Mouse (Mus musculus) thymus, adult 2 months (tissue): ENCODE measurements around the gene Rab5c. TPM values are rescaled to one million over a fixed set of nuclear protein-coding genes. Genes with fewer than 3 reads are reported as not detected.

Source experiments
- DNase-seq: peaks from one replicate; pipeline ENCODE4 v3.0.0; 2021
- H3K27ac ChIP-seq: fragments of 200-500 bp; 2 replicates; pipeline ENCODE4 v1.5.1; 2012; ENCODE audit warnings: low read length, control low read depth; ENCODE audit not compliant: control insufficient read depth, insufficient read depth
- H3K27me3 ChIP-seq: fragments of 200-500 bp; 2 replicates; pipeline ENCODE4 v1.6.1; 2012; ENCODE audit warnings: mild to moderate bottlenecking, low read length, moderate library complexity, mixed read lengths; ENCODE audit not compliant: control insufficient read depth, insufficient read depth
- H3K36me3 ChIP-seq: fragments of 200-500 bp; 2 replicates; pipeline ENCODE4 v1.6.1; 2012; ENCODE audit warnings: mild to moderate bottlenecking, low read length, moderate library complexity; ENCODE audit not compliant: control insufficient read depth, insufficient read depth
- H3K4me1 ChIP-seq: fragments of 200-500 bp; replicated peaks from 2 replicates; pipeline ENCODE4 v1.6.1; 2012; ENCODE audit warnings: low read length; ENCODE audit not compliant: control insufficient read depth, insufficient read depth
- H3K4me3 ChIP-seq: fragments of 200-500 bp; 2 replicates; pipeline ENCODE4 v1.5.1; 2012; ENCODE audit warnings: mild to moderate bottlenecking, low read length, control low read depth, moderate library complexity; ENCODE audit not compliant: control insufficient read depth, insufficient read depth
- CTCF ChIP-seq: fragments of 200-500 bp; IDR thresholded peaks from 2 replicates; pipeline ENCODE4 v1.5.1; 2012; ENCODE audit warnings: mild to moderate bottlenecking, control low read depth, low read length, moderate library complexity, borderline replicate concordance; ENCODE audit not compliant: control insufficient read depth, poor library complexity, insufficient read depth; ENCODE audit errors: extremely low read depth
- POLR2A ChIP-seq: fragments of 200-500 bp; IDR thresholded peaks from 2 replicates; pipeline ENCODE4 v1.6.1; 2012; ENCODE audit warnings: mild to moderate bottlenecking, low read length, control low read depth, moderate library complexity; ENCODE audit not compliant: control insufficient read depth, poor library complexity, insufficient read depth; ENCODE audit errors: extremely low read depth
- WGBS: fragments of 180-500 bp; shearing (Covaris S2); methylation state at CpG from one replicate; pipeline ENCODE4 v1.1.7; 2018; 5-methylcytosine and 5-hydroxymethylcytosine counted together
- polyA plus RNA-seq: library from polyadenylated mRNA; depleted of rRNA; stranded (reverse); fragments of >200 nt; gene quantifications from 2 replicates; pipeline ENCODE4 v1.2.3, GENCODE M21; 2012

Gene Rab5c
- polyA plus RNA-seq, 1 experiment = 290 TPM

GRCm38 (mm10) chr11:100746546-100746945, 8.5 kb upstream of the Rab5c start:
- no peak overlapping the region for H3K4me3 ChIP-seq
- no peak overlapping the region for H3K27ac ChIP-seq
- H3K27me3 ChIP-seq = no peaks in the 10 kb centered on the region
- no peaks in the 10 kb centered on the region; the same call in 1 of the 2 replicates for H3K4me1 ChIP-seq
- no peak for TF ChIP-seq CTCF
- no peak for TF ChIP-seq POLR2A
- no peak for DNase-seq
- no peaks in the 10 kb centered on the region for H3K36me3 ChIP-seq
- 94% methylated on average over 10 of the region's 10 CpGs for WGBS

- TF ChIP-seq CTCF (peak; percentile 41; the same call in 1 of the 2 replicates), POLR2A (no peak)
- no peak overlapping the region for H3K4me3 ChIP-seq
- H3K27me3 ChIP-seq = no peaks in the 10 kb centered on the region
- WGBS = 23% methylated on average over 6 of the region's 6 CpGs
- H3K4me1 ChIP-seq = no peaks in the 10 kb centered on the region; the same call in 1 of the 2 replicates
- H3K27ac ChIP-seq = no peak overlapping the region
- no peaks in the 10 kb centered on the region for H3K36me3 ChIP-seq
- peak; percentile 61 for DNase-seq
Observed at GRCm38 (mm10) chr11:100745085-100745484, 7.1 kb upstream of the Rab5c start.

GRCm38 (mm10) chr11:100741348-100741747, 3.3 kb upstream of the Rab5c start:
- Histone ChIP-seq H3K27me3 (no peaks in the 10 kb centered on the region), H3K27ac (no peak overlapping the region), H3K4me3 (no peak overlapping the region), H3K36me3 (no peaks in the 10 kb centered on the region), H3K4me1 (peaks cover 8% of the 10 kb centered on the region)
- TF ChIP-seq POLR2A = no peak
- no peak for TF ChIP-seq CTCF
- DNase-seq = no peak
- WGBS = 96% methylated on average over 6 of the region's 6 CpGs

GRCm38 (mm10) chr11:100738749-100739148, 734 bp upstream of the Rab5c start:
- TF ChIP-seq CTCF (no peak), POLR2A (no peak)
- WGBS = 26% methylated on average over 5 of the region's 5 CpGs
- no peak overlapping the region for H3K4me3 ChIP-seq
- no peaks in the 10 kb centered on the region for H3K36me3 ChIP-seq
- peaks cover 18% of the 10 kb centered on the region for H3K4me1 ChIP-seq
- no peak overlapping the region for H3K27ac ChIP-seq
- no peaks in the 10 kb centered on the region for H3K27me3 ChIP-seq
- DNase-seq = no peak

- H3K36me3 ChIP-seq = peaks cover 5% of the 10 kb centered on the region; the same call in 1 of the 2 replicates
- H3K4me3 ChIP-seq = peak overlapping the region; percentile 90
- DNase-seq = no peak
- H3K27me3 ChIP-seq = no peaks in the 10 kb centered on the region
- peak overlapping the region; percentile 48 for H3K27ac ChIP-seq
- no peak for TF ChIP-seq POLR2A
- no peak for TF ChIP-seq CTCF
- WGBS = 1% methylated on average over 13 of the region's 13 CpGs
- H3K4me1 ChIP-seq = peaks cover 18% of the 10 kb centered on the region
Observed at GRCm38 (mm10) chr11:100737105-100737733, 796 bp downstream of the Rab5c start.

- WGBS = 47% methylated on average over 4 of the region's 4 CpGs
- no peaks in the 10 kb centered on the region for H3K27me3 ChIP-seq
- H3K4me3 ChIP-seq = no peak overlapping the region
- peaks cover 5% of the 10 kb centered on the region; the same call in 1 of the 2 replicates for H3K36me3 ChIP-seq
- TF ChIP-seq POLR2A (no peak), CTCF (no peak)
- DNase-seq = no peak
- 0 out of 2 replicates have a peak overlapping the region, but pooled peaks have one; percentile 32 for H3K27ac ChIP-seq
- peaks cover 18% of the 10 kb centered on the region for H3K4me1 ChIP-seq
Observed at GRCm38 (mm10) chr11:100736746-100737080, 1.3 kb downstream of the Rab5c start.

- H3K27me3 ChIP-seq = no peaks in the 10 kb centered on the region
- peak overlapping the region; percentile 52 for H3K4me3 ChIP-seq
- peak overlapping the region; percentile 85 for H3K27ac ChIP-seq
- no peak for DNase-seq
- H3K36me3 ChIP-seq = peaks cover 5% of the 10 kb centered on the region; the same call in 1 of the 2 replicates
- 7% methylated on average over 14 of the region's 14 CpGs for WGBS
- H3K4me1 ChIP-seq = peaks cover 18% of the 10 kb centered on the region
- TF ChIP-seq CTCF (no peak), POLR2A (0 out of 2 replicates have a peak, but pooled peaks have one; percentile 27)
Observed at GRCm38 (mm10) chr11:100735954-100736745, 1.9 kb downstream of the Rab5c start.
